Mouse (Mus musculus): ENCODE data around the gene Hist2h2bb.

GRCm38 (mm10) chr3:96284457-96284856, 14.9 kb downstream of the Hist2h2bb start:
- TF ChIP-seq CTCF (IDR thresholded peaks at IDR 0.05; ENCODE audit: low read depth, low read length) (no peak), POLR2A (IDR thresholded peaks at IDR 0.05; ENCODE audit: borderline replicate concordance, low read depth, low read length) (no peak)

Measured in bone marrow macrophage, adult 2 months (primary cell).